Mouse (Mus musculus) MEL (cell line): ENCODE data around the gene Pias3. TPM values are rescaled to one million over a fixed set of nuclear protein-coding genes. Genes with fewer than 3 reads are reported as not detected.

Source experiments
- DNase-seq: peaks from one replicate; pipeline ENCODE4 v3.0.0; 2011; ENCODE audit warnings: low read depth, low spot score
- H3K27ac ChIP-seq: 2 replicates; pipeline ENCODE4 v1.5.1; 2012; ENCODE audit warnings: low read depth, mild to moderate bottlenecking, control low read depth, low read length, moderate library complexity; ENCODE audit not compliant: control insufficient read depth
- H3K27me3 ChIP-seq, 2 experiments: fragments of 150-350 bp in 1 of 2; sonication (generic) in 1 of 2; 2 replicates each; pipeline ENCODE4 v1.6.1; 2012; ENCODE audit warnings: low read length in 2 of 2, mild to moderate bottlenecking in 2 of 2, improper control_type of control experiment in 1 of 2, moderate library complexity in 1 of 2; ENCODE audit not compliant: insufficient read depth in 2 of 2, control insufficient read depth in 1 of 2
- H3K36me3 ChIP-seq, 2 experiments: 2 replicates each; pipeline ENCODE4 v1.6.1; 2012 to 2014; ENCODE audit warnings: low read length in 2 of 2, improper control_type of control experiment in 1 of 2, inconsistent platforms in 1 of 2, mild to moderate bottlenecking in 1 of 2; ENCODE audit not compliant: insufficient read depth in 2 of 2, control insufficient read depth in 1 of 2
- H3K4me1 ChIP-seq, 2 experiments: fragments of 150-350 bp in 1 of 2; sonication (generic) in 1 of 2; 2 replicates each; pipeline ENCODE4 v1.6.1; 2012; ENCODE audit warnings: low read length in 2 of 2, improper control_type of control experiment in 1 of 2, mild to moderate bottlenecking in 1 of 2; ENCODE audit not compliant: insufficient read depth in 2 of 2, control insufficient read depth in 1 of 2
- H3K4me3 ChIP-seq, 2 experiments: fragments of 150-350 bp in 1 of 2; sonication (generic) in 1 of 2; 2 replicates each; pipeline ENCODE4 v1.5.1; 2012; ENCODE audit warnings: low read depth in 2 of 2, low read length in 2 of 2, mild to moderate bottlenecking in 2 of 2, moderate library complexity in 2 of 2, control low read depth in 1 of 2, improper control_type of control experiment in 1 of 2; ENCODE audit not compliant: control insufficient read depth in 1 of 2, insufficient read depth in 1 of 2
- H3K79me2 ChIP-seq: 2 replicates; pipeline ENCODE4 v1.6.1; 2012; ENCODE audit warnings: mild to moderate bottlenecking, low read length, moderate library complexity; ENCODE audit not compliant: control insufficient read depth, poor library complexity, insufficient read depth
- H3K9ac ChIP-seq: 2 replicates; pipeline ENCODE4 v1.6.1; 2012; ENCODE audit warnings: low read depth, mild to moderate bottlenecking, control low read depth, low read length, moderate library complexity; ENCODE audit not compliant: control insufficient read depth, poor library complexity, severe bottlenecking
- H3K9me3 ChIP-seq: fragments of 150-350 bp; sonication (generic); replicated peaks from 2 replicates; pipeline ENCODE4 v1.6.1; 2012; ENCODE audit warnings: mild to moderate bottlenecking, low read length, improper control_type of control experiment, moderate library complexity; ENCODE audit not compliant: insufficient read depth
- BHLHE40 ChIP-seq: IDR thresholded peaks from 2 replicates; pipeline ENCODE4 v1.6.1; 2012; ENCODE audit warnings: low read depth, mild to moderate bottlenecking, inconsistent platforms, low read length, improper control_type of control experiment, borderline replicate concordance
- CHD1 ChIP-seq: IDR thresholded peaks from 2 replicates; pipeline ENCODE4 v1.6.1; 2012; ENCODE audit warnings: low read depth, mild to moderate bottlenecking, inconsistent platforms, low read length, improper control_type of control experiment
- CTCF ChIP-seq, 3 experiments: IDR thresholded peaks in 2 of 3; conservative IDR thresholded peaks in 1 of 3; 2 replicates each; pipeline ENCODE4 v1.5.1; 2011 to 2012; ENCODE audit warnings: low read length in 3 of 3, low read depth in 2 of 3, mild to moderate bottlenecking in 2 of 3, improper control_type of control experiment in 1 of 3, inconsistent platforms in 1 of 3, mixed read lengths in 1 of 3, moderate library complexity in 1 of 3; ENCODE audit not compliant: control insufficient read depth in 1 of 3, insufficient read depth in 1 of 3, poor library complexity in 1 of 3, severe bottlenecking in 1 of 3
- ELF1 ChIP-seq: IDR thresholded peaks from 2 replicates; pipeline ENCODE4 v1.6.1; 2014; ENCODE audit warnings: low read depth, mild to moderate bottlenecking, inconsistent platforms, low read length, improper control_type of control experiment, moderate library complexity
- EP300 ChIP-seq, 2 experiments: IDR thresholded peaks; 2 replicates each; pipeline ENCODE4 v1.6.1; 2011; ENCODE audit warnings: improper control_type of control experiment in 2 of 2, low read length in 2 of 2, low read depth in 1 of 2, mild to moderate bottlenecking in 1 of 2
- ETS1 ChIP-seq: IDR thresholded peaks from 2 replicates; pipeline ENCODE4 v1.6.1; 2012; ENCODE audit warnings: low read depth, mild to moderate bottlenecking, inconsistent platforms, low read length, improper control_type of control experiment, moderate library complexity
- GABPA ChIP-seq: IDR thresholded peaks from 2 replicates; pipeline ENCODE4 v1.6.1; 2012; ENCODE audit warnings: low read depth, mild to moderate bottlenecking, inconsistent platforms, low read length, improper control_type of control experiment, moderate library complexity
- GATA1 ChIP-seq: IDR thresholded peaks from 2 replicates; pipeline ENCODE4 v1.6.1; 2011; ENCODE audit warnings: low read depth, low read length, improper control_type of control experiment
- HCFC1 ChIP-seq: IDR thresholded peaks from 2 replicates; pipeline ENCODE4 v1.6.1; 2012; ENCODE audit warnings: low read depth, mild to moderate bottlenecking, inconsistent platforms, low read length, improper control_type of control experiment, moderate library complexity
- KAT2A ChIP-seq: conservative IDR thresholded peaks from 2 replicates; pipeline ENCODE4 v1.6.1; 2012; ENCODE audit warnings: low read depth, low read length, improper control_type of control experiment, inconsistent platforms
- MAFK ChIP-seq: IDR thresholded peaks from 2 replicates; pipeline ENCODE4 v1.6.1; 2011; ENCODE audit warnings: low read depth, mild to moderate bottlenecking, low read length, improper control_type of control experiment, borderline replicate concordance
- MAX ChIP-seq: IDR thresholded peaks from 2 replicates; pipeline ENCODE4 v1.6.1; 2011; ENCODE audit warnings: low read length, improper control_type of control experiment
- MYB ChIP-seq: IDR thresholded peaks from 2 replicates; pipeline ENCODE4 v1.6.1; 2011; ENCODE audit warnings: mild to moderate bottlenecking, low read depth, low read length, improper control_type of control experiment
- MYC ChIP-seq: IDR thresholded peaks from 2 replicates; pipeline ENCODE4 v1.6.1; 2011; ENCODE audit warnings: low read depth, mild to moderate bottlenecking, low read length, improper control_type of control experiment, moderate library complexity
- NELFE ChIP-seq: IDR thresholded peaks from 2 replicates; pipeline ENCODE4 v1.6.1; 2011; ENCODE audit warnings: low read depth, low read length, improper control_type of control experiment
- NRF1 ChIP-seq: IDR thresholded peaks from 2 replicates; pipeline ENCODE4 v1.6.1; 2014; ENCODE audit warnings: low read depth, mild to moderate bottlenecking, inconsistent platforms, low read length, improper control_type of control experiment, moderate library complexity; ENCODE audit not compliant: poor library complexity, insufficient read depth, severe bottlenecking
- POLR2AphosphoS2 ChIP-seq: IDR thresholded peaks from 2 replicates; pipeline ENCODE4 v1.6.1; 2011; ENCODE audit warnings: low read length, improper control_type of control experiment
- POLR2AphosphoS5 ChIP-seq: IDR thresholded peaks from 2 replicates; pipeline ENCODE4 v1.6.1; 2012; ENCODE audit warnings: low read depth, borderline replicate concordance, mild to moderate bottlenecking, inconsistent platforms, low read length, moderate library complexity, mixed read lengths
- SMC3 ChIP-seq: IDR thresholded peaks from 2 replicates; pipeline ENCODE4 v1.6.1; 2011; ENCODE audit warnings: low read depth, low read length, improper control_type of control experiment
- TBP ChIP-seq: IDR thresholded peaks from 2 replicates; pipeline ENCODE4 v1.8.0; 2011; ENCODE audit warnings: low read depth, low read length, improper control_type of control experiment
- TCF12 ChIP-seq: IDR thresholded peaks from 2 replicates; pipeline ENCODE4 v1.6.1; 2014; ENCODE audit warnings: low read depth, mild to moderate bottlenecking, inconsistent platforms, low read length, improper control_type of control experiment, moderate library complexity
- UBTF ChIP-seq: IDR thresholded peaks from 2 replicates; pipeline ENCODE4 v1.6.1; 2012; ENCODE audit warnings: low read depth, mild to moderate bottlenecking, inconsistent platforms, low read length, improper control_type of control experiment, moderate library complexity, borderline replicate concordance; ENCODE audit not compliant: insufficient read depth
- USF2 ChIP-seq, 2 experiments: IDR thresholded peaks; 2 replicates each; pipeline ENCODE4 v1.6.1; 2011 to 2012; ENCODE audit warnings: improper control_type of control experiment in 2 of 2, low read length in 2 of 2, borderline replicate concordance in 1 of 2, inconsistent platforms in 1 of 2, low read depth in 1 of 2, mild to moderate bottlenecking in 1 of 2; ENCODE audit not compliant: insufficient read depth in 1 of 2
- ZC3H11A ChIP-seq: IDR thresholded peaks from 2 replicates; pipeline ENCODE4 v1.6.1; 2012; ENCODE audit warnings: low read depth, mild to moderate bottlenecking, inconsistent platforms, low read length, improper control_type of control experiment
- ZNF384 ChIP-seq: IDR thresholded peaks from 2 replicates; pipeline ENCODE4 v1.6.1; 2012; ENCODE audit warnings: low read depth, mild to moderate bottlenecking, inconsistent platforms, low read length, improper control_type of control experiment
- polyA plus RNA-seq, 2 experiments: library from polyadenylated mRNA; stranded (reverse) in 1 of 2; unstranded in 1 of 2; fragments of >175 nt in 1 of 2; fragments of >200 nt in 1 of 2; gene quantifications; 2 replicates each; pipeline versions ENCODE4 v1.2.1 to v1.2.4; 2012; ENCODE audit warnings: low replicate concordance in 2 of 2, low read depth in 1 of 2; ENCODE audit not compliant: insufficient read length in 2 of 2, insufficient read depth in 1 of 2, missing spikeins in 1 of 2
- total RNA-seq: library from RNA; depleted of rRNA; stranded (reverse); fragments of 300-350 nt; gene quantifications from 2 replicates; pipeline ENCODE4 v1.2.3, GENCODE M21; 2012

Pias3 gene
- total and polyA plus RNA-seq, 3 experiments: 5.9 to 26.8 TPM; not detected in 1

- H3K27me3 ChIP-seq: no peaks in the 10 kb centered on the region
- no peak for DNase-seq
- H3K79me2 ChIP-seq: no peaks in the 10 kb centered on the region
- no peak for TF ChIP-seq EP300 (IDR thresholded peaks at IDR 0.05; ENCODE audit: low read depth in 1 of 2, low read length in 2 of 2)
- TF ChIP-seq UBTF: no peak
- TF ChIP-seq POLR2AphosphoS5: no peak
- no peak for TF ChIP-seq GATA1
- TF ChIP-seq USF2 (IDR thresholded peaks at IDR 0.05; ENCODE audit: borderline replicate concordance in 1 of 2, insufficient read depth in 1 of 2, low read depth in 1 of 2, low read length in 2 of 2): no peak
- no peak for TF ChIP-seq MYB
- TF ChIP-seq NRF1: no peak
- no peak for TF ChIP-seq MAX
- no peak for TF ChIP-seq POLR2AphosphoS2
- no peak for TF ChIP-seq NELFE
- no peak for TF ChIP-seq CHD1
- TF ChIP-seq MAFK: no peak
- TF ChIP-seq, all 39 proteins: peak for 0
- no peak overlapping the region for H3K27ac ChIP-seq
- H3K4me3 ChIP-seq: no peak overlapping the region
- no peak overlapping the region for H3K9ac ChIP-seq
- H3K9me3 ChIP-seq: no peaks in the 10 kb centered on the region
- H3K36me3 ChIP-seq: peaks cover 0 to 21% of the 10 kb centered on the region in 2 experiments; a peak in 2 of 4 replicates
- peaks cover 11 to 24% of the 10 kb centered on the region in 2 experiments for H3K4me1 ChIP-seq
Measured at GRCm38 (mm10) chr3:96684151-96684821, 11.9 kb upstream of the Pias3 start.

GRCm38 (mm10) chr3:96684822-96685156 is 11.4 kb upstream of the Pias3 start:
- Histone ChIP-seq H3K4me1 (peaks cover 12 to 24% of the 10 kb centered on the region in 2 experiments), H3K79me2 (no peaks in the 10 kb centered on the region), H3K36me3 (peaks cover 0 to 20% of the 10 kb centered on the region in 2 experiments; a peak in 2 of 4 replicates), H3K9ac (no peak overlapping the region), H3K27ac (no peak overlapping the region), H3K9me3 (no peaks in the 10 kb centered on the region), H3K4me3 (no peak overlapping the region), H3K27me3 (no peaks in the 10 kb centered on the region)
- DNase-seq: no peak
- no peak for TF ChIP-seq HCFC1
- TF ChIP-seq BHLHE40: no peak
- no peak for TF ChIP-seq GATA1
- no peak for TF ChIP-seq TCF12
- no peak for TF ChIP-seq POLR2AphosphoS2
- TF ChIP-seq ZNF384: no peak
- no peak for TF ChIP-seq CTCF (IDR thresholded peaks at IDR 0.05 in 2 of 3, conservative IDR thresholded peaks at IDR 0.05 in 1 of 3; ENCODE audit: control insufficient read depth in 1 of 3, insufficient read depth in 1 of 3, low read depth in 2 of 3, low read length in 3 of 3, poor library complexity in 1 of 3, severe bottlenecking in 1 of 3)
- TF ChIP-seq ELF1: no peak
- no peak for TF ChIP-seq GABPA
- TF ChIP-seq NRF1: no peak
- TF ChIP-seq KAT2A: no peak
- no peak for TF ChIP-seq MAFK
- TF ChIP-seq SMC3: no peak
- no peak for TF ChIP-seq POLR2AphosphoS5
- no peak for TF ChIP-seq MYC
- TF ChIP-seq TBP: no peak
- no peak for TF ChIP-seq ETS1
- no peak for TF ChIP-seq ZC3H11A
